Mouse (Mus musculus): ENCODE results near the gene Ppp1r3a.
"Not testable (repeated sequence)": the region's sequence is repeated elsewhere in the genome, so short reads cannot be mapped to it uniquely, and the experiment has no call there.

The Ppp1r3a gene

GRCm38 (mm10) chr6:14754901-14755591 lies at the start of gene Ppp1r3a:
Gene Ppp1r3a (minus strand): TSS chr6:14755274.
- CTCF ChIA-PET, result no interaction called here

- CTCF ChIA-PET, result no interaction called here
Measured at GRCm38 (mm10) chr6:14787157-14787938, 32.3 kb upstream of the Ppp1r3a start.

- CTCF ChIA-PET, result no interaction called here
Measured at GRCm38 (mm10) chr6:14777920-14778319, 22.8 kb upstream of the Ppp1r3a start.

- CTCF ChIA-PET, result no interaction called here
Measured at GRCm38 (mm10) chr6:14771717-14772116, 16.6 kb upstream of the Ppp1r3a start.

GRCm38 (mm10) chr6:14757486-14757885 lies 2.4 kb upstream of the Ppp1r3a start:
- CTCF ChIA-PET, result no interaction called here

GRCm38 (mm10) chr6:14753512-14753911 lies 1.6 kb downstream of the Ppp1r3a start:
- CTCF ChIA-PET, result no interaction called here

GRCm38 (mm10) chr6:14752211-14752610 lies 2.9 kb downstream of the Ppp1r3a start:
- CTCF ChIA-PET, result no interaction called here

GRCm38 (mm10) chr6:14747000-14747399 lies 8.1 kb downstream of the Ppp1r3a start:
- CTCF ChIA-PET, result no interaction called here

- CTCF ChIA-PET, result no interaction called here
Measured at GRCm38 (mm10) chr6:14736017-14736416, 19.1 kb downstream of the Ppp1r3a start.

- CTCF ChIA-PET, result no interaction called here
Measured at GRCm38 (mm10) chr6:14731011-14731410, 24.1 kb downstream of the Ppp1r3a start.

- CTCF ChIA-PET, result no interaction called here
Measured at GRCm38 (mm10) chr6:14720772-14721414, 34.2 kb downstream of the Ppp1r3a start.

- CTCF ChIA-PET, result no interaction called here
Measured at GRCm38 (mm10) chr6:14720110-14720771, 34.8 kb downstream of the Ppp1r3a start.

- CTCF ChIA-PET, result no interaction called here
Measured at GRCm38 (mm10) chr6:14715129-14715989, 39.7 kb downstream of the Ppp1r3a start.

GRCm38 (mm10) chr6:14712146-14712545 lies 42.9 kb downstream of the Ppp1r3a start:
- CTCF ChIA-PET, result no interaction called here

- CTCF ChIA-PET, result interaction anchor here (0.6 kb wide), 1 partner anchor 10 kb away, joined by 3 read pairs; no protein-coding TSS in a partner anchor
Measured at GRCm38 (mm10) chr6:14700030-14700429, 55.0 kb downstream of the Ppp1r3a start.

GRCm38 (mm10) chr6:14679231-14679887 lies 75.7 kb downstream of the Ppp1r3a start:
- CTCF ChIA-PET, result not testable (repeated sequence)

GRCm38 (mm10) chr6:14668966-14669365 lies 86.1 kb downstream of the Ppp1r3a start:
- CTCF ChIA-PET, result not testable (repeated sequence)

- CTCF ChIA-PET, result not testable (repeated sequence)
Measured at GRCm38 (mm10) chr6:14667651-14668050, 87.4 kb downstream of the Ppp1r3a start.
